Mouse (Mus musculus) liver, embryonic 14.5 days (tissue): ENCODE data around the gene Nploc4.

ENCODE experiments used
- CTCF ChIP-seq: IDR thresholded peaks from 2 replicates; pipeline ENCODE4 v1.5.1; 2016; ENCODE audit warnings: antibody characterized with exemption, low read depth, control low read depth
- EP300 ChIP-seq: IDR thresholded peaks from 2 replicates; pipeline ENCODE4 v1.6.1; 2016; ENCODE audit warnings: antibody characterized with exemption, low read depth

DNA sequence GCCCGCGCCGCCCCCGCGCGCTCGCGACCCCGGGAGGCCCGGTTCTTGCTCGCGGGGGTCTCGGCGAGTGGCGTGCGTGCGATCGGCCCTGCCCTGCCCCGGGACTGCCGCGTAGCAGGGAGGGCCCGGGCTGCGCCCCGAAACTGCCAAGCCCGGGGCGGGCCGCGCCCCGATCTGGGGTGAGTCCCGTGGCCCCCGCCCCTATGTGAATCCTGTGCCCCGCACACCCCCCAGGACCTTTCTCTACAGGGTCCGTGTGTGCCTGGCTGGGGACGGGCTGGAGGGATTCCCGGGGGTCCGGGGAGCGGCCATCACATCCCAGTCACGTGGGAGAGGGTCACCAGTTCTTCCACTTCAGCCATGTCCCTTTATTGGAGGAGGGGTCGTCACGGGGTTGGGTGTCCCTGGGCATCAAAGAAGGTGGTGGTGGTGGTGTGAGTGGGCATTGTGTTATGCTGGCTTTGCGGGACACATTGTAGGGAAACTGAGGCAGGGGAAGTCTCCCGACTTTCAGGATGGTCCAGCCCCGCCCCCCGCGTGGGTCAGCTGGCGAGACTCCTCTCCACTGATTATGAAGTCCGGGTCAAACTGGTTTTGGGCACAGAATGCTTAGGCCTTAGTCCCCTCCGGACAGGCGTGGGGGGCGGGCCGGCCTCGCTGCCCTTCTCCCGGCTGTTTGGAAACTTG lies 88.7 kb downstream of the Nploc4 start:
- TF ChIP-seq CTCF (no peak), EP300 (no peak)
